Mouse (Mus musculus): Measurements from ENCODE around the gene Snx29.
"Not testable (repeated sequence)": the region's sequence is repeated elsewhere in the genome, so short reads cannot be mapped to it uniquely, and the experiment has no call there.

Snx29 gene

DNA sequence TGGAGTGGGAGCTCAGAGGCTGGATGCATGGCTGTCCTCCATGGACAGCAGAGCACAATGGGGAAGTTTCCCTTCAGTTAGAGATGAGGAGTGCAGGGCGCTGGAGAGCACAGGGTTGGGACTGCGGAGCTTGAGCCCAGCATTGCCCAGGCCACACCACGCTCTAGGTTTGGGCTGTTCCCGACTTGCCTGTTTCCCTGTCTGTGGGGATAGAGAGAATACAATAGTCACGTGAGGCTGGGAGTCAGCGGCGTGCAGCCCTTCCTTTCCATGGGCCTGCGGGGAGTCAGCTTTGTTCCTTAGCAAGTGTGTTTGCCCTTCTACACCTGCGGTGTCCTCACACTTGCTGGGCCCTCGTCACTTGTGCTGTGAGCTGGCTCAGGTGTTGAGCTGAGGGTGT is 37.2 kb downstream of the Snx29 start:
- no peak for DNase-seq (ENCODE audit: low read depth, low spot score)

- not testable (repeated sequence) for DNase-seq (ENCODE audit: low read depth, low spot score)
Measured at GRCm38 (mm10) chr16:11360576-11360975, 37.9 kb downstream of the Snx29 start.

GRCm38 (mm10) chr16:11365626-11366025 is 42.9 kb downstream of the Snx29 start:
- no peak for DNase-seq (ENCODE audit: low read depth, low spot score)

GRCm38 (mm10) chr16:11366851-11367250 is 44.1 kb downstream of the Snx29 start:
- no peak for DNase-seq (ENCODE audit: low read depth, low spot score)

DNA sequence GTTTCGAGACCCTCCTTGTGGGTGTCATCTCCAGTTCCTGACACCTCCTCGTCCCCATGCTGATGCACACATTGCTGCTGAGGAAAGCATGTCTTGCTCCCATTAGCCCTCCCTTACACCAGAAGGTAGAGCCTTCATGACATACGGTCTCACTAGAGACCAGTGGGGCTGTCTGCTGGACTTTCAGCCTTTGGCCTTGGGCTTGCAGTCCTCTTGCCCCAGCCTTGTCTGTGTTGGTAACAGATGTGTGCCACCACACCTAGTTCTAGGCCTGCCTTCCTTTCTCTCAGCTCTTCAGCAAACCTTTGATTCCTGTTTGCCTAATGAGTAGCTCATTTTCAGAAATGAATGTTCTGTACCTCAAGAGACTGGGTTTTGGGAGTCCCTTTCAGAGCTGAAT is 45.7 kb downstream of the Snx29 start:
- DNase-seq (ENCODE audit: low read depth, low spot score), result no peak

DNA sequence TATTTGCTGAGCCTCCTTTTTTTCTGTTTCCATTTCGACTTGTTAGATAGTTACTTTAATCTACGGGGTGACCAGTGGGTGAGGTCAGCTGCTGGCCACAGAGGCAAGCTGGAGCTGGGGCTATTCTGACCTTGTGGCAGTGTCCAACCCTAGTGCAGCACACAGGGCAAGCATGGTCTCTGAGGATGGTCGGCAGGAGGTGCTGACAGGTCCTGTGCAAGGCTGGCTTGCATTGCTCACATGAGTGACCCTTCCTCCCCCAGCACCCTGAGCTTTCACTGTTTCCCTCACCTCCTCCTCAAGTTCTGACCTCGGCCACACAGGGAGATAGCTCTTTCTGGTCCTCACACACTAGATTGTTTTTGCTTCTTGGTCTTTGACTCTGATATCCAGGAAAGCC is 46.5 kb downstream of the Snx29 start:
- no peak for DNase-seq (ENCODE audit: low read depth, low spot score)

GRCm38 (mm10) chr16:11369642-11370041 is 46.9 kb downstream of the Snx29 start:
- no peak for DNase-seq (ENCODE audit: low read depth, low spot score)

- DNase-seq (ENCODE audit: low read depth, low spot score), result no peak
Measured at GRCm38 (mm10) chr16:11370132-11370544, 47.4 kb downstream of the Snx29 start.

DNA sequence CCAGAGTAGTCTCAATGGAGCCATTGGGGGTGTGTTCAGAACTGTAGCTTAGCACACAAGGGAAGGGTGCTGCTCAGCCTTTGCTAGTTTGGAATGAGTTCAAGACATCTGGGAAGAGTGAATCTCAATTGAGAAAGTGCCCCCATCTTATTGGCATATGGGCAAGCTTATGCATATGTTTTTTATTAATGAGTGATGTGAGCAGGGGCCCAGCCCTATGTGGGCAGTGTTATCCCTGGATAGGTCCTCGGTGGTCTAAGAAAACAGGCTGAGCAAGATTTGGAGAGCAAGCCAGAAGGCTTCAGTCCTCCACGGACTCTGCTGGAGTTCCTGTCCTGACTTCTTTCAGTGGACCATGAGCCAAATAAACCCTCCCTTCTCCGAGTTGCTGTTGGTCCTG is 56.6 kb downstream of the Snx29 start:
- DNase-seq (ENCODE audit: low read depth, low spot score), result no peak

- no peak for DNase-seq (ENCODE audit: low read depth, low spot score)
Measured at GRCm38 (mm10) chr16:11380038-11380437, 57.3 kb downstream of the Snx29 start.

DNA sequence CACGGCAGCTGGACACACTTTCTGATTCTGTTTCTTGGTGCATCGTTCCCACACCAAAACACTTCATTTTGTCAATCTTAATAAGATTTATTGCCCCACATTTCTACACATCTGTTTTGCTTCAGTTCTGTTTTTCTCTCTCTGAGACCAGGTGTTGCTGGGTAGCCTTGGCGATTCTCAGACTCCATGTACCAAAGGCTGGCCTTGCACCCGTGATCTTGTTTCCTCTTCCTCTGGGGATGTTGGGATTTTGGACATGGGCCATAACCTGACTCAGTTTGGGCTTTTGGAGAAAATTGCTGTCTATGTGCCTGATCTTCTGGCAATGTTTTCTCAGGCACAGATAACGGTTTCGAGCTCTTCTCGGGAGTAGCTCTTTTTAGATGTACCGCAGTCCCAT is 58.2 kb downstream of the Snx29 start:
- DNase-seq (ENCODE audit: low read depth, low spot score), result no peak

- no peak for DNase-seq (ENCODE audit: low read depth, low spot score)
Measured at GRCm38 (mm10) chr16:11384361-11384760, 61.7 kb downstream of the Snx29 start.

DNA sequence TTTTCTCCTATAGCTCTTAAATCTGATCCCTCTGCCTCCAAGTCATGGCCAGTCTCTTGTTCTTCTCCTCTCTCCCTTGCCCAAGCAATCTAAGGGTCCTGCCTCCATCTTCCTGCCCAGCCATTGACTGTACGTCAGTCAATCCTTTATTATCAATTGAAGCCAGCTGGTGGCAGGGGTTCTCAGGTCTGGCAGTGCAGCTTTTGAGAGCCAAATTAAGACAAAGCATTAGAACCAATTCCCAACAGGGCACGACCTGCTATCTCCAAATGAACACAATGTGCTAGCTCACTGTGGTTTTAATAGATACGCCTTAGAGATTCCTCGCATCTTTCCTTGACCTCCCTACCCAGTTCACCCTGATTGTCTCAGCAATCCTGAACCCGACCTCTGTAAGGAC is 62.4 kb downstream of the Snx29 start:
- DNase-seq (ENCODE audit: low read depth, low spot score), result no peak

GRCm38 (mm10) chr16:11385798-11386197 is 63.1 kb downstream of the Snx29 start:
- no peak for DNase-seq (ENCODE audit: low read depth, low spot score)

DNA sequence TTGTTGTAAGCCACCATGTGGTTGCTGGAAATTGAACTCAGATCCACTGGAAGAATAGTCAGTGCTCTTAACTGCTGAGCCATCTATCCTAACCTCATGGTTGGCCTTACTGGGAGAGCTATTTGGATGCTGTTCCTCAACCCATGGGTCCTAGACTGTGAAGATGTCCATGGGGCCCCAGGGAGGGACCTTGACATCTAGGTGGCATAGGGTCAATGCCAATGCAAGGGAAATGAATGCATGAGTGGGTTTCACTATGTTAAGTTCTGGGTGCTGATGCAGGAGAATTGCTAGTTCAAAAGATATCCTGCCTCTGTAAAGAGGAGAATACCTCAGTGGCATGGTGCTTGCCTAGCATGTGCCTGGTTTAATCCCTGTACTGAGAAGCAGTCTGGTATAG is 63.5 kb downstream of the Snx29 start:
- no peak for DNase-seq (ENCODE audit: low read depth, low spot score)

GRCm38 (mm10) chr16:11388085-11388484 is 65.4 kb downstream of the Snx29 start:
- no peak for DNase-seq (ENCODE audit: low read depth, low spot score)

DNA sequence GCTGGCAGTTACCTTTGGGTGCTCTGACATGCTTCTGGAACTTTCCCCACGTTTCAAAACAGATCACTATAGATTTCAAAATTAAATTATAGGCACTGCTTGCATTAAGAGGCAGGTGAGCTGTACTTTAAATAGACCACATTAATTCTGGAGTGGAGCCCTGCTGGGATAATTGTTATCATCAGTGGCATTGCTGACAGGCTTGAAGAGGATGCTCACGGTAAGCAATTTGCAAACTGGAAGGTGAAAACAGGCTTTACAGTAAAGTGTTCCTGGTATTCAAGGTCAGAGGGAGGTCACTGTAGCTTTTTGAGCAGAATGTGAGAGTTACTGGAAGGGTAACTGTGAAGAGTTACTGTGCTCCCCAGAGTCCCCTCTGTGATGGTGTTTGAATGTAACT is 66.6 kb downstream of the Snx29 start:
- no peak for DNase-seq (ENCODE audit: low read depth, low spot score)

GRCm38 (mm10) chr16:11396570-11396969 is 73.9 kb downstream of the Snx29 start:
- DNase-seq (ENCODE audit: low read depth, low spot score), result no peak

- DNase-seq (ENCODE audit: low read depth, low spot score), result no peak
Measured at GRCm38 (mm10) chr16:11399386-11399785, 76.7 kb downstream of the Snx29 start.

- DNase-seq (ENCODE audit: low read depth, low spot score), result no peak
Measured at GRCm38 (mm10) chr16:11399845-11400565, 77.3 kb downstream of the Snx29 start.

DNA sequence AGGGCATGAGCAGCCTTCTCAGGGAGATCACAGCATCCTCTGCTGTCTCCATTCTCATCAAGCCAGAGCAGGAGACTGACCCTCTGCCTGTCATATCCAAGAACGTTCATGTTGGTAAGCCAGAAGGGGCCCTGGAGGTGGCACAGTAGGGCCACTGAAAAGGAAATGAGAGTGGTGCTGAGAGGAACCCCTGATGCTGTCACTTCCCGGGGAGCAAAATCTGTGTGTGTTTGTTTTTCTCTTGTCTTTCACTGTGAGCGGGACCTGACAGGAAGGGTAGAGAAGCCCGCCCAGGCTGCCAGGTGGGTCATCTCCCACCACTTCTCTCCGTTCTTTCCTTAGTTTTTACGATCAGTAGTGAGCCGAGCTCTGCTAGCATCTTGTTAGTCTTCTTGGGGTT is 78.2 kb downstream of the Snx29 start:
- DNase-seq (ENCODE audit: low read depth, low spot score), result no peak

GRCm38 (mm10) chr16:11405193-11405592 is 82.5 kb downstream of the Snx29 start:
- no peak for DNase-seq (ENCODE audit: low read depth, low spot score)

GRCm38 (mm10) chr16:11406201-11406600 is 83.5 kb downstream of the Snx29 start:
- no peak for DNase-seq (ENCODE audit: low read depth, low spot score)

- no peak for DNase-seq (ENCODE audit: low read depth, low spot score)
Measured at GRCm38 (mm10) chr16:11406622-11407021, 83.9 kb downstream of the Snx29 start.
